In the genomic region with DNA sequence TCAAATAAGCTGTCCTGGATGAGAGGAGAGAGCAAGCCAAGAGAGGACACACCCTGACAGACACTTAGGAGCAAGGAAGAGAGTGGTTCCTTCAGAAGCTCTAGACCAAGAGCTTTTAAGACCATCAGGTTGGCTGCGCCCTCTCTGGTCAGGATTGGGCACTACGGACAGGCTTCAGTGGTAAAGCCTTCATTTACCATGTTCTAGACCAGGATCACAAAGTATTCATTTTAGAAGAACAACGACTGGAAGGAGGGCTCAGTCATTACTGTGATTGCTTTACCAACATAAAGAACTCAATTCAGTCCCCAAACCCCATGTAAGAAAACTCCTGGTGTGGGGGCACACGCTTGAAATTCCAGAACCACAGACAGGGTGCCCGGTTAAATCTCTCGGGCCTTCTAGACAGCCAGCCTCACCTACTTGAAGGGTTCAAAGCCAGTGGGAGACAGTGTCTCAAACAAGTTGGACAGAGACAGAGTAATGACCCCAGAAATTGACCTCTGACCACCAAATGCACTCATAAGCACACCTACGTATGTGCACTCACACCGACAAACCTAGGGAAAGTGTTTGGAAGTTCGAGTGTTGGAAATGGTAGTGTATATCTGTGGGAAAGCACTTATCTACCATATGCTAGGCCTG, we compare ENCODE assay signal across 8 mouse cellular contexts. TPM values are rescaled to one million over a fixed set of nuclear protein-coding genes. Genes with fewer than 3 reads are reported as not detected.
DNase-seq lines count a peak whose midpoint lies in the region; ATAC-seq and TF ChIP-seq lines count a peak whose summit lies in the region.

No protein-coding gene starts in this region.

- H3K36me3 ChIP-seq in testis, adult 2 months (ENCODE audit: control insufficient read depth, insufficient read depth, low read length): no peaks in the 10 kb centered on the region; the same call in 1 of the 2 replicates
- peaks cover 15% of the 10 kb centered on the region for H3K36me3 ChIP-seq in hindbrain, embryonic 14.5 days (replicated peaks; ENCODE audit: control insufficient read depth, insufficient read depth)
- H3K36me3 ChIP-seq in stomach, embryonic 16.5 days (ENCODE audit: control insufficient read depth, insufficient read depth, low read length): no peaks in the 10 kb centered on the region

- DNase-seq in adrenal gland, adult 2 months: peak; percentile 10
- DNase-seq in adrenal gland, postnatal 4 days (ENCODE audit: low spot score in 2 of 2): no peak
- DNase-seq in testis, postnatal 14 days (ENCODE audit: low spot score): no peak
- no peak for DNase-seq in hindbrain, embryonic 14.5 days (ENCODE audit: low spot score)
- DNase-seq in lung, postnatal 14 days: peak; percentile 19

- no peaks in the 10 kb centered on the region for H3K27me3 ChIP-seq in testis, adult 2 months (ENCODE audit: control insufficient read depth, insufficient read depth, low read length)
- no peaks in the 10 kb centered on the region for H3K27me3 ChIP-seq in hindbrain, embryonic 14.5 days (ENCODE audit: control insufficient read depth, insufficient read depth, low read length)
- H3K27me3 ChIP-seq in stomach, embryonic 16.5 days (ENCODE audit: control insufficient read depth, insufficient read depth, low read length): no peaks in the 10 kb centered on the region

- peak overlapping the region; percentile 74 for H3K4me3 ChIP-seq in testis, adult 2 months (ENCODE audit: control insufficient read depth, low read depth, low read length)
- H3K4me3 ChIP-seq in hindbrain, embryonic 14.5 days (replicated peaks; ENCODE audit: low read length): no peak overlapping the region
- peak overlapping the region; percentile 88; the same call in 1 of the 2 replicates for H3K4me3 ChIP-seq in stomach, embryonic 16.5 days (replicated peaks; ENCODE audit: low read length)

- peak overlapping the region; percentile 46; the same call in 1 of the 2 replicates for H3K27ac ChIP-seq in testis, adult 2 months (ENCODE audit: control insufficient read depth, insufficient read depth, low read depth, low read length)
- H3K27ac ChIP-seq in hindbrain, embryonic 14.5 days: no peak overlapping the region
- H3K27ac ChIP-seq in stomach, embryonic 16.5 days (ENCODE audit: low read length): no peak overlapping the region

- peak; percentile 7; the same call in 1 of the 2 replicates for ATAC-seq in hindbrain, embryonic 14.5 days (ENCODE audit: low FRiP score)
- ATAC-seq in stomach, embryonic 16.5 days (ENCODE audit: insufficient read depth, low FRiP score): no peak
- no peak for ATAC-seq in inflammation-experienced regulatory T-cells, adult 6 months

- no peak overlapping the region for H3K9ac ChIP-seq in hindbrain, embryonic 14.5 days
- no peak overlapping the region; the same call in 1 of the 2 replicates for H3K9ac ChIP-seq in stomach, embryonic 16.5 days (ENCODE audit: low read length)

- no peak for TF ChIP-seq POLR2A in testis, adult 2 months (IDR thresholded peaks at IDR 0.05; ENCODE audit: control insufficient read depth, low read depth, low read length)

- peak; percentile 41; the same call in 1 of the 2 replicates for TF ChIP-seq CTCF in testis, adult 2 months (IDR thresholded peaks at IDR 0.05; ENCODE audit: control insufficient read depth, insufficient read depth, insufficient replicate concordance, low read depth, low read length)

- no peaks in the 10 kb centered on the region for H3K9me3 ChIP-seq in hindbrain, embryonic 14.5 days (ENCODE audit: control insufficient read depth, low read length)
- no peaks in the 10 kb centered on the region for H3K9me3 ChIP-seq in stomach, embryonic 16.5 days (replicated peaks; ENCODE audit: control insufficient read depth, low read length)

- H3K4me2 ChIP-seq in hindbrain, embryonic 14.5 days (replicated peaks): no peak overlapping the region
- H3K4me2 ChIP-seq in stomach, embryonic 16.5 days (ENCODE audit: low read depth, low read length): peak overlapping the region; percentile 68; the same call in 1 of the 2 replicates

- WGBS in hindbrain, embryonic 14.5 days: 72% methylated on average over 9 of the region's 9 CpGs
- WGBS in stomach, embryonic 16.5 days: 76% methylated on average over 9 of the region's 9 CpGs

- peaks cover 11% of the 10 kb centered on the region for H3K4me1 ChIP-seq in testis, adult 2 months (ENCODE audit: control insufficient read depth, insufficient read depth, low read length)
- H3K4me1 ChIP-seq in hindbrain, embryonic 14.5 days (replicated peaks; ENCODE audit: control insufficient read depth, insufficient read depth, low read length): peaks cover 15% of the 10 kb centered on the region; the same call in 1 of the 2 replicates
- peaks cover 6% of the 10 kb centered on the region for H3K4me1 ChIP-seq in stomach, embryonic 16.5 days (ENCODE audit: control insufficient read depth, insufficient read depth, low read length)

RNA-seq across cellular contexts. Expression of a gene that starts 0.6 kb away (rescaled TPM):
- total RNA-seq in adrenal gland, adult 2 months (2021): 100 to 1,000 TPM; 209 to 258 TPM
- 402 and 495 TPM in 2 replicates for polyA plus RNA-seq in adrenal gland, adult 2 months (2012; rRNA removed)
- 100 to 1,000 TPM; 215 to 223 TPM for total RNA-seq in adrenal gland, postnatal 4 days (2021)
- polyA plus RNA-seq in testis, adult 2 months (2012; rRNA removed): 231 and 259 TPM in 2 replicates
- polyA plus RNA-seq in hindbrain, embryonic 14.5 days (2014; fragmentation: Nextera tagmentation; extraction: Ambion mirVana): 321 and 385 TPM in 2 replicates
- 285 and 326 TPM in 2 replicates for polyA plus RNA-seq in stomach, embryonic 16.5 days (2015; fragmentation: Nextera tagmentation; extraction: Ambion mirVana)
- 100 to 1,000 TPM; 284 to 389 (median 291) TPM for polyA plus RNA-seq in inflammation-experienced regulatory T-cells, adult 6 months (2017; shearing (Covaris generic))

RNA-seq across cellular contexts. Expression of a gene that starts 30.3 kb away (rescaled TPM):
- not detected for total RNA-seq in adrenal gland, adult 2 months (2021)
- not detected in 2 replicates for polyA plus RNA-seq in adrenal gland, adult 2 months (2012; rRNA removed)
- not detected for total RNA-seq in adrenal gland, postnatal 4 days (2021)
- polyA plus RNA-seq in testis, adult 2 months (2012; rRNA removed): not detected in 2 replicates
- 0.13 TPM in 1 of 2 replicates, not detected in the other for polyA plus RNA-seq in hindbrain, embryonic 14.5 days (2014; fragmentation: Nextera tagmentation; extraction: Ambion mirVana)
- not detected in 2 replicates for polyA plus RNA-seq in stomach, embryonic 16.5 days (2015; fragmentation: Nextera tagmentation; extraction: Ambion mirVana)
- not detected for polyA plus RNA-seq in inflammation-experienced regulatory T-cells, adult 6 months (2017; shearing (Covaris generic))

RNA-seq across cellular contexts. Expression of a gene that starts 41.9 kb away (rescaled TPM):
- 100 to 1,000 TPM; 409 to 723 TPM for total RNA-seq in adrenal gland, adult 2 months (2021)
- polyA plus RNA-seq in adrenal gland, adult 2 months (2012; rRNA removed): 1,113 and 1,272 TPM in 2 replicates
- total RNA-seq in adrenal gland, postnatal 4 days (2021): 100 to 1,000 TPM; 369 to 378 TPM
- 159 and 173 TPM in 2 replicates for polyA plus RNA-seq in testis, adult 2 months (2012; rRNA removed)
- 1,444 and 1,536 TPM in 2 replicates for polyA plus RNA-seq in hindbrain, embryonic 14.5 days (2014; fragmentation: Nextera tagmentation; extraction: Ambion mirVana)
- polyA plus RNA-seq in stomach, embryonic 16.5 days (2015; fragmentation: Nextera tagmentation; extraction: Ambion mirVana): 503 and 554 TPM in 2 replicates
- polyA plus RNA-seq in inflammation-experienced regulatory T-cells, adult 6 months (2017; shearing (Covaris generic)): 100 to 1,000 TPM; 341 to 488 (median 426) TPM

RNA-seq across cellular contexts. Expression of a gene that starts 42.1 kb away (rescaled TPM):
- total RNA-seq in adrenal gland, adult 2 months (2021): 10 to 100 TPM; 21.8 to 61.9 TPM
- 21.8 and 27.3 TPM in 2 replicates for polyA plus RNA-seq in adrenal gland, adult 2 months (2012; rRNA removed)
- 10 to 100 TPM; 29.4 to 29.9 TPM for total RNA-seq in adrenal gland, postnatal 4 days (2021)
- 203 and 207 TPM in 2 replicates for polyA plus RNA-seq in testis, adult 2 months (2012; rRNA removed)
- polyA plus RNA-seq in hindbrain, embryonic 14.5 days (2014; fragmentation: Nextera tagmentation; extraction: Ambion mirVana): 45.8 and 47.8 TPM in 2 replicates
- 69.6 and 74.3 TPM in 2 replicates for polyA plus RNA-seq in stomach, embryonic 16.5 days (2015; fragmentation: Nextera tagmentation; extraction: Ambion mirVana)
- 10 to 100 TPM; 36.3 to 53.7 (median 41.0) TPM for polyA plus RNA-seq in inflammation-experienced regulatory T-cells, adult 6 months (2017; shearing (Covaris generic))

Comparison
In these comparisons a context has a peak if more than half of its experiments do, and no peak if none do; other contexts are left out.
1. DNase-seq: peak in adrenal gland, adult 2 months (single experiment) and lung, postnatal 14 days (single experiment); none in adrenal gland, postnatal 4 days (0 of 2), testis, postnatal 14 days (single experiment) and hindbrain, embryonic 14.5 days (single experiment).